Mouse (Mus musculus) cortical plate, adult 2 months (tissue): ENCODE data around the gene Nck1. TPM values are rescaled to one million over a fixed set of nuclear protein-coding genes. Genes with fewer than 3 reads are reported as not detected.

Experiments
- H3K27ac ChIP-seq: fragments of 200-500 bp; 2 replicates; pipeline ENCODE4 v1.5.1; 2012; ENCODE audit warnings: low read length, control low read depth, inconsistent platforms; ENCODE audit not compliant: insufficient read depth
- H3K4me1 ChIP-seq: fragments of 200-500 bp; 2 replicates; pipeline ENCODE4 v1.6.1; 2011; ENCODE audit warnings: low read length; ENCODE audit not compliant: control insufficient read depth, insufficient read depth
- H3K4me3 ChIP-seq: fragments of 200-500 bp; 2 replicates; pipeline ENCODE4 v1.5.1; 2011; ENCODE audit warnings: mild to moderate bottlenecking, low read length, control low read depth; ENCODE audit not compliant: insufficient read depth
- CTCF ChIP-seq: fragments of 200-500 bp; IDR thresholded peaks from 2 replicates; pipeline ENCODE4 v1.5.1; 2011; ENCODE audit warnings: mild to moderate bottlenecking, control low read depth, low read length; ENCODE audit not compliant: insufficient read depth; ENCODE audit errors: extremely low read depth
- POLR2A ChIP-seq: fragments of 200-500 bp; IDR thresholded peaks from 2 replicates; pipeline ENCODE4 v1.6.1; 2011; ENCODE audit warnings: mild to moderate bottlenecking, low read length, control low read depth; ENCODE audit not compliant: insufficient read depth; ENCODE audit errors: extremely low read depth
- polyA plus RNA-seq: library from polyadenylated mRNA; depleted of rRNA; stranded (reverse); fragments of >200 nt; gene quantifications from 2 replicates; pipeline ENCODE4 v1.2.3, GENCODE M21; 2012

Gene Nck1
- polyA plus RNA-seq, 1 experiment = 27.2 TPM

- Histone ChIP-seq H3K4me3 (peak within 1 kb of the TSS; percentile 55), H3K4me1 (no peaks in the 10 kb centered on the region; the same call in 1 of the 2 replicates), H3K27ac (0 out of 2 replicates have a peak within 1 kb of the TSS, but pooled peaks have one; percentile 15)
- no peak for TF ChIP-seq POLR2A
- no peak for TF ChIP-seq CTCF
Observed at GRCm38 (mm10) chr9:100570626-100571233, 24.8 kb upstream of the Nck1 start, which contains the start of gene Slc35g2. Gene Slc35g2, minus strand, starts transcription at chr9:100571090.

DNA sequence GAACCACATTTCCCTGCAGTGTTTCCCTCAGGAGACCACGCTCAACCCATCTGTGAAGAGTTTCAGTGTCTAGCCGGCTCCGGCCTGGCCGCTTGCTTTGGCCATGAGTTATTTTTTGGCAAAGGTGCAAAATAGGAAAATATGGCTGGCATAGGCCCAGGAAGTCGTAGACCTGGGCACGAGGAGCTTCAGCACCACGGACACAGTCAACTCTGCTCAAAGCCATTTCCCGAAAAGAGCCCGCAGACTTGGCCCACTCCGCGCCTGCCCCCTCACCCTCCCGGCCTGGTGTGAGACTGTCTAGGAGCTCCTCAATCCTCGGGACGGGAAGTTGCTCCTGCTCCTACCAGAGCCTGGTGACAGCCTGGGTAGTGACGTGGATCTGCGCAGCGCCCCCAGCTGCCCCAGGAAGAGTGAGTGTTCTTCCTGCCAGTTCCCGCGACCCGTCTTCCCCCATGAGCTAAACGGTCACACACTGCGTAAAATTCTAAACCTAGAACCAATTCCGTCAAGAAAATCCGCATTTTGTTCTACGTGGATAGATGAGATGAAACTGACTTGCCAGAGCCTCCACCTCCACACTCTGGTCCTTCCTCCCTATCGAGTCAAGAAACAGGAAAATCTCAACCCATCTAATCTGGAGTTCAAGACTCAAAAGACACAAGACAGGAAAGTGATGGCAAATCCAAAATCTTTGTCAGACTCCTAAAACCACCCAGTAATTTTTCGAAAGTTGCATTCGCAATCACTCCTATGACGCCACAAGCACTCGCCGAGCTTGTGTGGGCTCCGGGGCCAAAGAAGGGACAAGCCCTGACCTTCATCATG, 24.1 kb upstream of the Nck1 start:
- no peaks in the 10 kb centered on the region; the same call in 1 of the 2 replicates for H3K4me1 ChIP-seq
- H3K4me3 ChIP-seq = peak overlapping the region; percentile 55
- no peak for TF ChIP-seq POLR2A
- TF ChIP-seq CTCF = no peak
- no peak overlapping the region for H3K27ac ChIP-seq

GRCm38 (mm10) chr9:100560251-100560890, 14.4 kb upstream of the Nck1 start:
- no peak for TF ChIP-seq CTCF
- no peak for TF ChIP-seq POLR2A
- Histone ChIP-seq H3K27ac (no peak overlapping the region), H3K4me1 (peaks cover 2% of the 10 kb centered on the region; the same call in 1 of the 2 replicates), H3K4me3 (no peak overlapping the region)

DNA sequence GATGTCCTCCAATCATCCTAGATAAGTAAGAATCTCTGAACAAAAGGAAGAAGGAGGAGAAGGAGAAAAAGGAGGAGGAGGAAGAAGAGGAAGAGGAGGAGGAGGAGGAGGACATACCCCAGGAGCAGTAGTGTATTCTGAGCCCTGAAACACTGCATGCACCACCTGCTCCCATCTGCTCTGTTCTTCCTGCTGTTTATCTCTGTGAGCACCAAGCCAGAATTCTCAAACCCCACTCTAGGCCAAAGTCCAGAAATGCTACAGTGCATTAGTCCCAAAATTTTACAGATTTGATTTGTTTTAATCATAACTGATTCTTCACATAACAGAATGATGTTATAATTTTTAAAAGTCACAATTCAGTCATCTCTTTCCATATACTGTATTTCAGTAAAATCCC, 13.1 kb upstream of the Nck1 start:
- H3K4me3 ChIP-seq = no peak overlapping the region
- no peak for TF ChIP-seq POLR2A
- TF ChIP-seq CTCF = no peak
- no peak overlapping the region for H3K27ac ChIP-seq
- H3K4me1 ChIP-seq = peaks cover 2% of the 10 kb centered on the region; the same call in 1 of the 2 replicates

GRCm38 (mm10) chr9:100558023-100558573, 12.2 kb upstream of the Nck1 start:
- Histone ChIP-seq H3K4me1 (peaks cover 2% of the 10 kb centered on the region; the same call in 1 of the 2 replicates), H3K4me3 (no peak overlapping the region), H3K27ac (no peak overlapping the region)
- TF ChIP-seq POLR2A (no peak), CTCF (no peak)

GRCm38 (mm10) chr9:100555686-100556085, 9.8 kb upstream of the Nck1 start:
- TF ChIP-seq CTCF = no peak
- no peak for TF ChIP-seq POLR2A
- H3K4me3 ChIP-seq = no peak overlapping the region
- H3K27ac ChIP-seq = no peak overlapping the region
- H3K4me1 ChIP-seq = peaks cover 2% of the 10 kb centered on the region; the same call in 1 of the 2 replicates

DNA sequence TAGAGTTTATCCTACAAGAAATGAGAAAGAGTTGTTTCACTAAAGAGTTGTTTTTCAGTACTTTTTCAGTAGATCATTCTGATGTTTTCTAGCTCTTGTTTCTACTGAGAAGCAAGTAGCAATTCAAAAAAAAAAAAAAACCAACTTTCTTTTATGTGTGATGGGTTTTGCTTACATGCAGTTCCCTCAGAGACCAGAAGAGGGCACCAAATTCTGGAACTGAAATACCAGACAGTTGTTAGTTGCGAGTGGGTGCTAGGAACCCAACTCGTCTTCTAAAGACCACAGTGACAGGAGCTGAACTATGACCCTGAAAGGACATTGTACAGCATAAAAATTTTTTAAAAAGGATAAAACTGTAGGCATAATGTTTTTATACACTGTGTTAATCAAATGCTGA, 2.4 kb upstream of the Nck1 start:
- no peak overlapping the region for H3K27ac ChIP-seq
- no peak for TF ChIP-seq CTCF
- TF ChIP-seq POLR2A = no peak
- H3K4me1 ChIP-seq = no peaks in the 10 kb centered on the region; the same call in 1 of the 2 replicates
- no peak overlapping the region for H3K4me3 ChIP-seq

GRCm38 (mm10) chr9:100546594-100546910, 618 bp upstream of the Nck1 start:
- no peaks in the 10 kb centered on the region; the same call in 1 of the 2 replicates for H3K4me1 ChIP-seq
- TF ChIP-seq POLR2A (no peak), CTCF (no peak)

More at GRCm38 (mm10) chr9:100546594-100546910, 618 bp upstream of the Nck1 start:
- H3K4me3 ChIP-seq = peak overlapping the region; percentile 76
- no peak overlapping the region for H3K27ac ChIP-seq
